Mouse (Mus musculus) embryonic facial prominence, embryonic 10.5 days (tissue): ENCODE data around the gene Zhx3. TPM values are rescaled to one million over a fixed set of nuclear protein-coding genes. Genes with fewer than 3 reads are reported as not detected.

Source experiments
- DNase-seq: peaks from one replicate; pipeline ENCODE4 v3.0.0-alpha.2; 2017; ENCODE audit warnings: low spot score
- H3K27ac ChIP-seq: fragments of 300-500 bp; sonication (generic); replicated peaks from 2 replicates; pipeline ENCODE4 v1.5.1; 2016; ENCODE audit warnings: mild to moderate bottlenecking
- H3K27me3 ChIP-seq: fragments of 300-500 bp; sonication (generic); replicated peaks from 2 replicates; pipeline ENCODE4 v1.6.1; 2016; ENCODE audit warnings: low read depth, mild to moderate bottlenecking; ENCODE audit not compliant: poor library complexity, severe bottlenecking
- H3K36me3 ChIP-seq: fragments of 300-500 bp; sonication (generic); replicated peaks from 2 replicates; pipeline ENCODE4 v1.6.1; 2016; ENCODE audit warnings: mild to moderate bottlenecking, moderate library complexity
- H3K4me1 ChIP-seq: fragments of 300-500 bp; sonication (generic); 2 replicates; pipeline ENCODE4 v1.6.1; 2016
- H3K4me3 ChIP-seq: fragments of 300-500 bp; sonication (generic); 2 replicates; pipeline ENCODE4 v1.5.1; 2016; ENCODE audit warnings: mild to moderate bottlenecking, moderate library complexity
- H3K9me3 ChIP-seq: fragments of 300-500 bp; sonication (generic); 2 replicates; pipeline ENCODE4 v1.6.1; 2016; ENCODE audit warnings: mild to moderate bottlenecking
- WGBS: fragments of 180-500 bp; shearing (Covaris S2); methylation state at CpG from one replicate; pipeline ENCODE4 v1.1.7; 2016; 5-methylcytosine and 5-hydroxymethylcytosine counted together
- polyA plus RNA-seq: library from polyadenylated mRNA; unstranded; fragments of >200 nt; fragmentation: Nextera tagmentation; extraction: Ambion mirVana; gene quantifications from 2 replicates; pipeline ENCODE4 v1.2.1, GENCODE M21; 2016

Zhx3 gene
- polyA plus RNA-seq, 1 experiment from 2014 or later = 7.6 TPM

DNA sequence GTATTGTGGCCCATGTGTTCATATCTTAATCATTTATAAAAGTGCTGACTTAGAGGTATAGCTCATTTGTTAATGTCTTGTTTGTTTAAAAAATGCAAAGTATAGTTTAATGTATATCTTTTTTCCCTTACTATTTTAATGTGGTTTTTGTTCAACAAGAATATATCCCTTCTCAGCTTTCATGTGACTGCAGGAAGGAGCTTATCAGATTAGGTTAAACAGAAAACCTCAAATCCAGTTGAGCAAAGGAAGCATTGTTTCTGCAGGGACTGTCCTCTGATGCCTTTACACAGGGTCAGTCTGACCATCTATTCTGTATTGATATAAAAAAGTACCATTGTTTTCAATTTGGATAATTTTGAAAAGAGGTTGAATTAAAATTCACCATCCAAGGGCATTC lies 170.0 kb downstream of the Zhx3 start:
- Histone ChIP-seq H3K9me3 (no peaks in the 10 kb centered on the region), H3K4me3 (no peak overlapping the region), H3K27ac (no peak overlapping the region), H3K4me1 (no peaks in the 10 kb centered on the region), H3K36me3 (peaks cover 99% of the 10 kb centered on the region), H3K27me3 (no peaks in the 10 kb centered on the region)
- no peak for DNase-seq

DNA sequence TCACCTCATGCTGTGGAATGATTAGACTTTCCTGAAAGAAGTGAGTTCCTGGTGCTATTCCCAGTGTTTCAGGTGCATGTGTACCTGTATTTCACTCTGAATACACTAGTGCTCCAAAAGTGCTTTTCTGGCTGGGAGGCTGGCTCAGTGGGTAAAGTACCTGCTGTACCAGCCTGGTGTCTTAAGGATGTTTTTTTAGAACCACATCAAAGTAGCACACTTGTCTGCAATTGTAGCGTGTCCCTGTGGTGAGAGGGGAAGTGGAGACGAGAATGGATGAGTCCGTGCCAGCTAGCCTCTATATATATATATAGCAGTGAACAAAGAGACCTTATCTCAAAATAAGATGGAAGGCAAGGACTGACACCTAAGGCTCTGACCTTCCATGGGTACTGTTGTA lies 171.2 kb downstream of the Zhx3 start:
- Histone ChIP-seq H3K36me3 (peaks cover 96% of the 10 kb centered on the region), H3K9me3 (no peaks in the 10 kb centered on the region), H3K4me3 (no peak overlapping the region), H3K27me3 (no peaks in the 10 kb centered on the region), H3K4me1 (no peaks in the 10 kb centered on the region), H3K27ac (no peak overlapping the region)
- 93% methylated on average over 3 of the region's 3 CpGs for WGBS
- DNase-seq = no peak

DNA sequence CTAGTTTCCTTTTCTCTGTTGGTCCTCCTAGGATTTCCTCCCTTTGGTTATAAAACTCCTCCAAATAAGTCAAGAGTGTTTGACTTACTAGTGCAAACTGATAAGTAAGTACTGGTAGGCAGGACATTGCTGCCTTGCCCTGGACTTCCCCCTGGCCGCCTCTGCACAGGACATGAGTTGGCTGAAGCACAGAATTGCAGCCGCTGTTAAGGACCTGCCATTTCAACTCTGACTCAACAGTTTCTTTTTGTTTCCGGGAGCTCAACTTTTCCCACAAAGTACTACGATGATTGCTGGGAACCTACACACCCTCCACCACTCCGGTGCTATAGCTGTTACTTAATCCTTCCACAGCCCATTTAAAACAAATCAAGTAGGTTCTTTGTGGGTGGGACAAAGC lies 172.5 kb downstream of the Zhx3 start:
- Histone ChIP-seq H3K36me3 (peaks cover 96% of the 10 kb centered on the region), H3K4me1 (no peaks in the 10 kb centered on the region), H3K9me3 (no peaks in the 10 kb centered on the region), H3K4me3 (no peak overlapping the region), H3K27ac (no peak overlapping the region), H3K27me3 (no peaks in the 10 kb centered on the region)
- 89% methylated on average over 5 of the region's 5 CpGs for WGBS
- no peak for DNase-seq

Other genes starting within 250 kb of the Zhx3 start
- gene Top1, start 227.1 kb downstream of the Zhx3 start, polyA plus RNA-seq = 115 and 117 TPM in 2 replicates
- 80.9 and 81.8 TPM in 2 replicates for gene Plcg1, start 141.7 kb downstream of the Zhx3 start, polyA plus RNA-seq
- gene Lpin3, start 7.7 kb upstream of the Zhx3 start, polyA plus RNA-seq = 1.4 and 2.0 TPM in 2 replicates
- 2.2 and 3.5 TPM in 2 replicates for gene Emilin3, start 39.3 kb upstream of the Zhx3 start, polyA plus RNA-seq
- 31.0 and 34.4 TPM in 2 replicates for gene Chd6, start 236.1 kb upstream of the Zhx3 start, polyA plus RNA-seq